Mouse (Mus musculus) embryonic facial prominence, embryonic 13.5 days (tissue): ENCODE measurements around the gene Map3k5. TPM values are rescaled to one million over a fixed set of nuclear protein-coding genes. Genes with fewer than 3 reads are reported as not detected.

Experiments
- ATAC-seq: fragments of 200-750 bp; cut with Nextera tagmentation; 2 replicates; pipeline ENCODE4 v1.8.0; 2017; ENCODE audit warnings: low read depth; ENCODE audit not compliant: insufficient number of reproducible peaks, insufficient read depth, low FRiP score, low TSS enrichment
- H3K27ac ChIP-seq: fragments of 300-500 bp; sonication (generic); 2 replicates; pipeline ENCODE4 v1.5.1; 2015; ENCODE audit warnings: moderate library complexity, mild to moderate bottlenecking, inconsistent platforms
- H3K27me3 ChIP-seq: fragments of 300-500 bp; sonication (generic); 2 replicates; pipeline ENCODE4 v1.6.1; 2015; ENCODE audit warnings: mild to moderate bottlenecking, inconsistent platforms
- H3K36me3 ChIP-seq: fragments of 300-500 bp; sonication (generic); 2 replicates; pipeline ENCODE4 v1.6.1; 2015; ENCODE audit warnings: mild to moderate bottlenecking, inconsistent platforms
- H3K4me1 ChIP-seq: fragments of 300-500 bp; sonication (generic); 2 replicates; pipeline ENCODE4 v1.6.1; 2015; ENCODE audit warnings: inconsistent platforms
- H3K4me2 ChIP-seq: fragments of 300-500 bp; sonication (generic); 2 replicates; pipeline ENCODE4 v1.6.1; 2015; ENCODE audit warnings: moderate library complexity, mild to moderate bottlenecking, inconsistent platforms
- H3K4me3 ChIP-seq: fragments of 300-500 bp; sonication (generic); 2 replicates; pipeline ENCODE4 v1.5.1; 2015; ENCODE audit warnings: mild to moderate bottlenecking, inconsistent platforms
- H3K9ac ChIP-seq: fragments of 300-500 bp; sonication (generic); 2 replicates; pipeline ENCODE4 v1.6.1; 2015; ENCODE audit warnings: mild to moderate bottlenecking, inconsistent platforms
- H3K9me3 ChIP-seq: fragments of 300-500 bp; sonication (generic); 2 replicates; pipeline ENCODE4 v1.6.1; 2016; ENCODE audit warnings: inconsistent platforms
- WGBS: fragments of 180-500 bp; shearing (Covaris S2); methylation state at CpG from one replicate; pipeline ENCODE4 v1.1.7; 2015; ENCODE audit warnings: mixed read lengths; 5-methylcytosine and 5-hydroxymethylcytosine counted together
- polyA plus RNA-seq: library from polyadenylated mRNA; unstranded; fragments of >200 nt; fragmentation: Nextera tagmentation; extraction: Ambion mirVana; gene quantifications from 2 replicates; pipeline ENCODE4 v1.2.1, GENCODE M21; 2015

The Map3k5 gene
- polyA plus RNA-seq, 1 experiment from 2014 or later = 2.0 TPM

GRCm38 (mm10) chr10:20021256-20021655 lies 87.0 kb downstream of the Map3k5 start:
- Histone ChIP-seq H3K4me3 (no peak overlapping the region), H3K9ac (no peak overlapping the region), H3K27me3 (no peaks in the 10 kb centered on the region), H3K4me1 (peaks cover 18% of the 10 kb centered on the region), H3K27ac (no peak overlapping the region), H3K9me3 (no peaks in the 10 kb centered on the region), H3K4me2 (no peak overlapping the region), H3K36me3 (no peaks in the 10 kb centered on the region)
- no peak for ATAC-seq
- 81% methylated on average over 6 of the region's 6 CpGs for WGBS

DNA sequence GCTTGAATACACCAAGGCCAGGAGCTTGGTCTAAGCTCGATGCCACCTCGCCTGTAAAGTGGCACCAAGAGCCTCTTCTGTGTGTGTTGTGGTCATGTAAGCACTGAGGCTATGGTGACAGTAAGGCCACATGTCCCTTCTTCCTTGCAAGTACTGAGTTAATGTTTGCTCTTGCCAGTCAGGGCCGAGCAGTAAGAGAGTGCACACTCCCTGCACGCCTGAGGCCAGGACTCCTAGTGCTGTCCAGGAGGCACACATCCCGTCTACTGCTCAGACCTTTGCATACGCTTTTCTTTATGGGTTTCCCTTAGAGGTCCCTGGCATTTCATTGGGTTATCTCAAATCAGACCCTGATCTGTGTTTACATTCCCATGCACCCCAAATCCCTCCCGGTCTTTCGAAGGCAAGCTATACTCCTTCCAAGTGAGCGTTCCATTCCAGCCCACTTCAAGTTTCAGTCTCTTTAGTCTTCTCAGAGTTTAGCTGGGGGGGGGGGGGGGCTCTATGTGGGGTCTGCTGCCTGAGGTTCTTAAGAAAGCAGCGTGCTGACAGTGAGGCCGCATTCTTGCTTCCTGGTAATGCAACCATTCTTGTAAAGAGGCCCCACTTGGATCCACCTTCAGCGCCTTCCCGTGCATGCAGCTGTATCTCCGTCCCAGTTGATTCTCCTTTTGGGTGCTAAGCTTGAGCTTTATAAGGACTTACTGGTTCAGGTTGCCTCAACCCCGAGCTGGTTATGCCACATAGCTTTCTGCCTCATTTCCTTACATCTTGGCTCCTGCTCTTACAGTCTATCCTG lies 87.6 kb downstream of the Map3k5 start:
- Histone ChIP-seq H3K27me3 (no peaks in the 10 kb centered on the region), H3K4me1 (peaks cover 18% of the 10 kb centered on the region), H3K9ac (no peak overlapping the region), H3K36me3 (no peaks in the 10 kb centered on the region), H3K4me2 (no peak overlapping the region), H3K4me3 (no peak overlapping the region), H3K9me3 (no peaks in the 10 kb centered on the region), H3K27ac (no peak overlapping the region)
- ATAC-seq = no peak
- 65% methylated on average over 15 of the region's 15 CpGs for WGBS

- Histone ChIP-seq H3K4me2 (no peak overlapping the region), H3K4me3 (no peak overlapping the region), H3K36me3 (no peaks in the 10 kb centered on the region), H3K4me1 (peaks cover 18% of the 10 kb centered on the region), H3K9ac (no peak overlapping the region), H3K9me3 (no peaks in the 10 kb centered on the region), H3K27me3 (no peaks in the 10 kb centered on the region), H3K27ac (no peak overlapping the region)
- no peak for ATAC-seq
- WGBS = 63% methylated on average over 10 of the region's 10 CpGs
Observed at GRCm38 (mm10) chr10:20022608-20023340, 88.5 kb downstream of the Map3k5 start.

DNA sequence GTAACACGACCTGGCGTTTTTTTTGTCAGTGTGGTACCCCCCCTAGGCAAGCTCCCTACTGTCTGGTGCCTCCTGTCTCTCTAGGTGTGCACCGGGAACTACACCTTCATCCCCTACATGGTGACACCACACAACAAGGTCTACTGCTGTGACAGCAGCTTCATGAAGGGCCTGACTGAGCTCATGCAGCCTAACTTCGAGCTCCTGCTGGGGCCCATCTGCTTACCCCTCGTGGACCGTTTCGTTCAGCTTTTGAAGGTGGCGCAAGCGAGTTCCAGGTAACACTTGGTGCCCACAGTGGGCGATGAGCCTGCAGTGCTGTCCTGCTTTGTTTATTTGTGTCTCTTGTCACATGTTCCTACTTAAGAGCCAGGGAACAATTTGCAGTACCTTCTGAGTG lies 89.3 kb downstream of the Map3k5 start:
- WGBS = 76% methylated on average over 10 of the region's 10 CpGs
- H3K4me3 ChIP-seq = no peak overlapping the region
- H3K4me1 ChIP-seq = peaks cover 18% of the 10 kb centered on the region
- H3K4me2 ChIP-seq = no peak overlapping the region
- H3K9ac ChIP-seq = no peak overlapping the region
- H3K9me3 ChIP-seq = no peaks in the 10 kb centered on the region
- ATAC-seq = no peak
- no peaks in the 10 kb centered on the region for H3K27me3 ChIP-seq
- H3K36me3 ChIP-seq = no peaks in the 10 kb centered on the region
- no peak overlapping the region for H3K27ac ChIP-seq

DNA sequence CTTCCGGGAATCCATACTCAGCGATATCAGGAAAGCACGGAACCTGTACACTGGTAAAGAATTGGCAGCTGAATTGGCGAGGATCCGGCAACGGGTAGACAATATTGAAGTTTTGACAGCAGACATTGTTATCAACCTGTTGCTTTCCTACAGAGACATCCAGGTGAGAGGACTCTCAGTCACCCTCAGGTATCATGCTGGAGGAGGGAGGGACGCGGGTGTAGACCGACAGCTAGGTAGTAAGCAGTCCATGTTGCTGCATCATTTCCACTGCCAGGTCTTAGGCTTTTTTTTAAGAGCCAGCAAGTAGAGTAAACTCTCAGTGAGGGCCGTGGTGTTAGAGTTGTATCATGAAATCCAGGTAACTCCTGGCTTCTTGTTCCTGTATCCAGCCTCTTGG lies 90.6 kb downstream of the Map3k5 start:
- no peak for ATAC-seq
- Histone ChIP-seq H3K27me3 (no peaks in the 10 kb centered on the region), H3K4me1 (peaks cover 18% of the 10 kb centered on the region), H3K4me3 (no peak overlapping the region), H3K4me2 (no peak overlapping the region), H3K36me3 (no peaks in the 10 kb centered on the region), H3K9ac (no peak overlapping the region), H3K9me3 (no peaks in the 10 kb centered on the region), H3K27ac (no peak overlapping the region)
- 94% methylated on average over 10 of the region's 10 CpGs for WGBS

DNA sequence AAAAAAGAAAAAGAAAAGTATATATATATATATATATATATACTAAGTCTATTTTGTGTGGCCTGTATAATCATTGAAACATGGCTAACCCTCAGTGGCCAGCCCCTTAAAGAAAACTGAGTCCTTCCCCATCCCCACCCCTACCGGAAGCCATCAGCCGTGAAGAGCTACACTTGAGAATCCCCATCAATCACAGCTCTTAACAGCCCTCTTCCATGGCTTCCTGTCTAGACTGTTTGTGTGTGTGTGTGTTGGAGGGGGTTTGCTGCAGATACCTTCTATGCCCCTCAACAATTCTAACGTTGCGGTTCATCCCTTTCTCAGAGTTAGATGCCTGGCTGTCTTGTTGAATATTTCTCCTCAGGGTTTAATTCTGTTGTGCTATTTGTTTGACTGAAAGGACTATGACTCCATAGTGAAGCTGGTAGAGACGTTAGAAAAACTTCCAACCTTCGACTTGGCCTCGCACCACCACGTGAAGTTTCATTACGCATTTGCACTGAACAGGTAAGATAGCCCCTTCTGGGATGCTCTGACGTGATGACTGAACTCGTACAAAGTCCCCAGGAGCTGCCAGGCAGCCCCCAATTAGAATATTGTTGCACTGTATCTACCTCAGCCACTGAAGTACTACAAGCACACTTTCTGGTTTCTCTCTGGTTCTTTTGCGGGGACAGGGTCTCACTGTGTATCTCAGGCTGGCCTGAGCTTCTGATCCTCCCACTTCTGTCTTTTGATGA lies 91.7 kb downstream of the Map3k5 start:
- Histone ChIP-seq H3K4me1 (peaks cover 18% of the 10 kb centered on the region), H3K9me3 (no peaks in the 10 kb centered on the region), H3K27me3 (no peaks in the 10 kb centered on the region), H3K36me3 (no peaks in the 10 kb centered on the region), H3K4me3 (no peak overlapping the region), H3K4me2 (no peak overlapping the region), H3K9ac (no peak overlapping the region), H3K27ac (no peak overlapping the region)
- ATAC-seq = no peak
- 83% methylated on average over 12 of the region's 12 CpGs for WGBS

DNA sequence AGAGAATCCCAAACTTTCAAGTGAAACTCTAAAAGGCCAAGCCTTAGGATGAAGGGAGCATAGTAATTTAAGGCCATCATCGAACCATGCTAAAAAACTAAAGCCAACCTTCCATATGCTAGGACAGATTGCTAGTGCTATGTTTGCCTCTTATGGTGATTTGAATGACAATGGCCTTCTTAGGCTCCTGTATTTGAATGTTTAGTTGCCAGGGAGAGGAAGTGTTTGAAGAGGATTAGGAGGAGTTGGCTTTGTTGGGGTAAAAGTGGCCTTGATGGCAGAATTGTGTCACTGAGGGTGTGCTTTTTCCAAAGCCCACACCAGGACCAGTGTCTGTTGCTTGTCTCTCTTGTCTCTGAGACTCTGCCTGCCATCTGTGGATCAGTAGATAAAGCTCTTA lies 96.4 kb downstream of the Map3k5 start:
- no peaks in the 10 kb centered on the region for H3K27me3 ChIP-seq
- 96% methylated on average over 1 of the region's 1 CpGs for WGBS
- H3K4me2 ChIP-seq = no peak overlapping the region
- H3K9ac ChIP-seq = no peak overlapping the region
- no peak for ATAC-seq
- 0 out of 2 replicates have a peak, but pooled peaks cover 3% of the 10 kb centered on the region for H3K9me3 ChIP-seq
- H3K27ac ChIP-seq = no peak overlapping the region
- H3K4me1 ChIP-seq = no peaks in the 10 kb centered on the region
- 0 out of 2 replicates have a peak, but pooled peaks cover 3% of the 10 kb centered on the region for H3K36me3 ChIP-seq
- no peak overlapping the region for H3K4me3 ChIP-seq

DNA sequence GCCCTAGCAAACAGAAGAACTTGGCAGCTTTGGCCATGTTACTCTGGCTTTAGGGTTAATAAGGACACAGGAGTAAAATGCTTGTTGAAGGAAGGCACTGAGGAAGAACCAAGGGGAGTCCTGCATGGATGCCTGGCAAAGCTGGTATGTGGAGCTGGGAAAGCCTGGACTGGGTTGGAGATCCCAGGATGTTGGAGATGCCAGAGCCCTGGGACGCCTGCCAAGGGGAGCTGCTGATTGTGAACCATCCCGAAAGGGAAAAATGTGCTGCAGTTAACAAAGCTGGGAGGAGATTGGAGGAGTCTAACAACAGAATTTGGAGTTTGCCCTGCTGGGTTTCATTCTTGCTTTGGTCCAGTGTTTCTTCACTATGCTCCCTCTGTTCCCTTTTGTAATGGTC lies 97.7 kb downstream of the Map3k5 start:
- H3K27me3 ChIP-seq = no peaks in the 10 kb centered on the region
- 0 out of 2 replicates have a peak, but pooled peaks cover 3% of the 10 kb centered on the region for H3K9me3 ChIP-seq
- H3K36me3 ChIP-seq = 0 out of 2 replicates have a peak, but pooled peaks cover 3% of the 10 kb centered on the region
- no peak overlapping the region for H3K9ac ChIP-seq
- H3K27ac ChIP-seq = no peak overlapping the region
- H3K4me2 ChIP-seq = no peak overlapping the region
- H3K4me3 ChIP-seq = no peak overlapping the region
- no peaks in the 10 kb centered on the region for H3K4me1 ChIP-seq
- 63% methylated on average over 2 of the region's 2 CpGs for WGBS
- ATAC-seq = no peak

DNA sequence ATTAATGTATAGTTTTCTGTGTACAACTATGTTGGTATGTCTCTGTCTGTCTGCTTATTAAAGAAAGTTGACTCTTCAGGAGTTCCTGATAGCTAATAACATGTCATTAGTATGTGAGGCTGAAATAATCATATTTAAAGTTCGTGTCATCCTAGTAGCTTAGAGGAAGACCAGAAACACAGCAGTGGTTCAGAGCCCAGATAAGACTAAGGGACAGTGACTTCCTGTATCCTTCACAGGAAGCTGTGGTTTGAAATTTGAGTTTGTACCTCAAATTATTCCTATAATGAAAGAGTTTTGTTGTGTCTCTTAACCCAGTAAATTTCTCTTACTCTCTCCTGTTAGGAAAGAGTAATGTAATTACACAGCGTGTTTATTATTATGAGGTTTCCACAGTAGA lies 102.1 kb downstream of the Map3k5 start:
- no peak for ATAC-seq
- Histone ChIP-seq H3K4me1 (no peaks in the 10 kb centered on the region), H3K27ac (no peak overlapping the region), H3K36me3 (0 out of 2 replicates have a peak, but pooled peaks cover 3% of the 10 kb centered on the region), H3K4me3 (no peak overlapping the region), H3K9ac (no peak overlapping the region), H3K27me3 (no peaks in the 10 kb centered on the region), H3K9me3 (0 out of 2 replicates have a peak, but pooled peaks cover 3% of the 10 kb centered on the region), H3K4me2 (no peak overlapping the region)
- WGBS = 80% methylated on average over 2 of the region's 2 CpGs

DNA sequence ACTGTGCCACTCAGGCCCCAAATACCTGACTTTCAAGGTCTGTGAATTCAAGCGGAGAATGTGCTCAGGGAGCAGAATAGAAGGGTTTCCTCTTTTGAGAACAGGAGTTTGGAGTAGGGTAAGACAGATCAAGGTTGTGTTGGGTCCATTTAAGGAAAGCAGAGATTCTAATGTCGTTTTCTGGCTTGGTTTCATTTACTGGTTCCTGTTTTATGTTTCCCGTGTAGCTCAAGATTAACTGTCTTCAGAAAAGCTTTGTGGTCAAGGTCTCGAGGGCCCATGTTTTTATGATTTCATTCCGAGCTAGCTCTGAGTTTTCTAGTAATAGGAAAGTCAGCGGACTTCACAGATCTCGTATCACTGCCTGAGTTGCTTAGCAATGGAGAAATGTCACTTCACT lies 102.6 kb downstream of the Map3k5 start:
- WGBS = 64% methylated on average over 7 of the region's 7 CpGs
- Histone ChIP-seq H3K4me3 (no peak overlapping the region), H3K4me1 (no peaks in the 10 kb centered on the region), H3K9me3 (0 out of 2 replicates have a peak, but pooled peaks cover under 1% of the 10 kb centered on the region), H3K27ac (no peak overlapping the region), H3K9ac (no peak overlapping the region), H3K27me3 (no peaks in the 10 kb centered on the region), H3K36me3 (0 out of 2 replicates have a peak, but pooled peaks cover 1% of the 10 kb centered on the region), H3K4me2 (no peak overlapping the region)
- ATAC-seq = no peak

DNA sequence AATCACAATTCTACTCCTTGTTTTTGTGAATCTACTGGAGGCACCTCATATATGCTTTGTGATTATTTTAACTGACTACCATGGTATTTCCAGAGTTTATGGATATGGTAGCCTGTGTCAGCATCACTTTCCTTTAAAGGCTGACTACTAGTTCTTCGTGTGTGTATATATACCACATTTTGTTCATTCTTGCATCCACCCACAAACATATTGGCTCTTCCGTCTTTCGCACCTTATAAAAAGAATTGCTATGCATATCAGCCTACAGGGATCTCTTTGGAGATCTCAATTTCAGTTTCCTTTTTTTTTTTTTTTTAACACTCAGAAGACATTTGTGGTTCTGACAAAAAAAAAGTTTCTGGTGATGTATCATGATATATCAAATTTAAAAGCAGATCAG lies 105.3 kb downstream of the Map3k5 start:
- Histone ChIP-seq H3K27ac (no peak overlapping the region), H3K36me3 (no peaks in the 10 kb centered on the region), H3K4me3 (no peak overlapping the region), H3K9me3 (no peaks in the 10 kb centered on the region), H3K9ac (no peak overlapping the region), H3K4me2 (no peak overlapping the region), H3K4me1 (no peaks in the 10 kb centered on the region), H3K27me3 (no peaks in the 10 kb centered on the region)
- 91% methylated on average over 3 of the region's 3 CpGs for WGBS
- no peak for ATAC-seq
